Mouse (Mus musculus) embryonic facial prominence, embryonic 11.5 days (tissue): ENCODE data around the gene Rnf123. TPM values are rescaled to one million over a fixed set of nuclear protein-coding genes. Genes with fewer than 3 reads are reported as not detected.

Experiments used
- ATAC-seq: fragments of 200-750 bp; cut with Nextera tagmentation; replicated peaks from 2 replicates; pipeline ENCODE4 v1.8.0; 2017; ENCODE audit warnings: low read depth; ENCODE audit not compliant: insufficient number of reproducible peaks, low FRiP score, low TSS enrichment
- DNase-seq: peaks from one replicate; pipeline ENCODE4 v3.0.0-alpha.2; 2015; ENCODE audit warnings: low spot score
- H3K27ac ChIP-seq: fragments of 300-500 bp; sonication (generic); replicated peaks from 2 replicates; pipeline ENCODE4 v1.5.1; 2014; ENCODE audit warnings: mild to moderate bottlenecking, low read depth, low read length, control low read depth
- H3K27me3 ChIP-seq: fragments of 300-500 bp; sonication (generic); 2 replicates; pipeline ENCODE4 v1.6.1; 2014; ENCODE audit warnings: mild to moderate bottlenecking, low read length, moderate library complexity, mixed read lengths; ENCODE audit not compliant: control insufficient read depth, insufficient read depth
- H3K36me3 ChIP-seq: fragments of 300-500 bp; sonication (generic); replicated peaks from 2 replicates; pipeline ENCODE4 v1.6.1; 2014; ENCODE audit warnings: low read depth, mild to moderate bottlenecking, low read length, moderate library complexity, mixed read lengths; ENCODE audit not compliant: control insufficient read depth, insufficient read depth
- H3K4me1 ChIP-seq: fragments of 300-500 bp; sonication (generic); 2 replicates; pipeline ENCODE4 v1.6.1; 2014; ENCODE audit warnings: low read length, mixed read lengths; ENCODE audit not compliant: control insufficient read depth, insufficient read depth
- H3K4me2 ChIP-seq: fragments of 300-500 bp; sonication (generic); 2 replicates; pipeline ENCODE4 v1.6.1; 2014; ENCODE audit warnings: low read depth, mild to moderate bottlenecking, control low read depth, low read length, moderate library complexity
- H3K4me3 ChIP-seq: fragments of 300-500 bp; sonication (generic); 2 replicates; pipeline ENCODE4 v1.5.1; 2014; ENCODE audit warnings: low read depth, low read length, control low read depth
- H3K9ac ChIP-seq: fragments of 300-500 bp; sonication (generic); replicated peaks from 2 replicates; pipeline ENCODE4 v1.6.1; 2014; ENCODE audit warnings: mild to moderate bottlenecking, control low read depth, low read length
- H3K9me3 ChIP-seq: fragments of 300-500 bp; sonication (generic); replicated peaks from 2 replicates; pipeline ENCODE4 v1.6.1; 2016; ENCODE audit warnings: mild to moderate bottlenecking, low read length, inconsistent platforms, mixed read lengths; ENCODE audit not compliant: control insufficient read depth
- WGBS: fragments of 180-500 bp; shearing (Covaris S2); extraction: QIAGEN DNeasy Blood & Tissue Kit; methylation state at CpG from one replicate; pipeline ENCODE4 v1.1.7; 2014; 5-methylcytosine and 5-hydroxymethylcytosine counted together
- polyA plus RNA-seq: library from polyadenylated mRNA; unstranded; fragments of >200 nt; fragmentation: Nextera tagmentation; extraction: Ambion mirVana; gene quantifications from 2 replicates; pipeline ENCODE4 v1.2.1, GENCODE M21; 2014

Rnf123 gene
- polyA plus RNA-seq, 1 experiment from 2014 or later = 22.0 TPM

- no peaks in the 10 kb centered on the region for H3K4me1 ChIP-seq
- no peaks in the 10 kb centered on the region; the same call in none of the 2 replicates for H3K36me3 ChIP-seq
- ATAC-seq (no peak), DNase-seq (no peak)
- H3K4me2 ChIP-seq = peak within 1 kb of the TSS; percentile 96
- 78% methylated on average over 5 of the region's 5 CpGs for WGBS
- H3K9me3 ChIP-seq = no peaks in the 10 kb centered on the region
- peak within 1 kb of the TSS; percentile 80 for H3K4me3 ChIP-seq
- H3K27me3 ChIP-seq = peaks cover 24% of the 10 kb centered on the region
- H3K27ac ChIP-seq = 0 out of 2 replicates have a peak within 1 kb of the TSS, but pooled peaks have one; percentile 2
- peak within 1 kb of the TSS; percentile 90 for H3K9ac ChIP-seq
Measured at GRCm38 (mm10) chr9:108080168-108080567, 3.0 kb downstream of the Rnf123 start, which contains the start of gene Mst1. TSS of gene Mst1 (plus strand) at chr9:108080436.

- Histone ChIP-seq H3K27me3 (no peaks in the 10 kb centered on the region), H3K4me1 (no peaks in the 10 kb centered on the region), H3K4me3 (no peak overlapping the region), H3K36me3 (no peaks in the 10 kb centered on the region), H3K9me3 (no peaks in the 10 kb centered on the region), H3K27ac (no peak overlapping the region), H3K4me2 (no peak overlapping the region), H3K9ac (no peak overlapping the region)
- DNase-seq = no peak
- ATAC-seq = no peak
- 69% methylated on average over 7 of the region's 7 CpGs for WGBS
Measured at GRCm38 (mm10) chr9:108073141-108073930, 9.8 kb downstream of the Rnf123 start.

- Histone ChIP-seq H3K36me3 (no peaks in the 10 kb centered on the region), H3K4me3 (no peak overlapping the region), H3K4me2 (no peak overlapping the region), H3K9me3 (no peaks in the 10 kb centered on the region), H3K4me1 (no peaks in the 10 kb centered on the region), H3K9ac (no peak overlapping the region), H3K27me3 (no peaks in the 10 kb centered on the region), H3K27ac (no peak overlapping the region)
- DNase-seq (no peak), ATAC-seq (no peak)
- WGBS = 69% methylated on average over 9 of the region's 9 CpGs
Measured at GRCm38 (mm10) chr9:108072481-108072924, 10.6 kb downstream of the Rnf123 start.

GRCm38 (mm10) chr9:108071801-108072200 is 11.3 kb downstream of the Rnf123 start:
- no peak for DNase-seq
- no peak overlapping the region for H3K27ac ChIP-seq
- no peak overlapping the region for H3K4me3 ChIP-seq
- ATAC-seq = no peak
- no peak overlapping the region for H3K9ac ChIP-seq
- 87% methylated on average over 4 of the region's 4 CpGs for WGBS
- no peaks in the 10 kb centered on the region for H3K9me3 ChIP-seq
- H3K27me3 ChIP-seq = no peaks in the 10 kb centered on the region
- H3K36me3 ChIP-seq = no peaks in the 10 kb centered on the region
- no peak overlapping the region for H3K4me2 ChIP-seq
- H3K4me1 ChIP-seq = no peaks in the 10 kb centered on the region

GRCm38 (mm10) chr9:108069529-108069928 is 13.6 kb downstream of the Rnf123 start:
- 89% methylated on average over 7 of the region's 7 CpGs for WGBS

GRCm38 (mm10) chr9:108069007-108069406 is 14.1 kb downstream of the Rnf123 start:
- 93% methylated on average over 9 of the region's 9 CpGs for whole genome bisulfite sequencing
- H3K27ac ChIP-seq = no peak overlapping the region
- no peaks in the 10 kb centered on the region for H3K9me3 ChIP-seq
- no peaks in the 10 kb centered on the region for H3K4me1 ChIP-seq
- no peak for DNase-seq
- H3K27me3 ChIP-seq = no peaks in the 10 kb centered on the region
- ATAC-seq = no peak
- H3K9ac ChIP-seq = no peak overlapping the region
- no peak overlapping the region for H3K4me2 ChIP-seq
- no peaks in the 10 kb centered on the region for H3K36me3 ChIP-seq
- H3K4me3 ChIP-seq = no peak overlapping the region

More at GRCm38 (mm10) chr9:108069529-108069928, 13.6 kb downstream of the Rnf123 start:
- Histone ChIP-seq H3K4me1 (no peaks in the 10 kb centered on the region), H3K27me3 (no peaks in the 10 kb centered on the region), H3K27ac (no peak overlapping the region), H3K4me2 (no peak overlapping the region), H3K9me3 (no peaks in the 10 kb centered on the region), H3K4me3 (no peak overlapping the region), H3K36me3 (no peaks in the 10 kb centered on the region), H3K9ac (no peak overlapping the region)
- no peak for ATAC-seq
- DNase-seq = no peak

GRCm38 (mm10) chr9:108067900-108068299 is 15.2 kb downstream of the Rnf123 start:
- WGBS = 21% methylated on average over 8 of the region's 8 CpGs
- H3K4me2 ChIP-seq = no peak overlapping the region
- peak; percentile 31; the same call in 1 of the 2 replicates for ATAC-seq
- DNase-seq = peak; percentile 92
- H3K27ac ChIP-seq = no peak overlapping the region
- H3K4me3 ChIP-seq = no peak overlapping the region
- no peaks in the 10 kb centered on the region for H3K4me1 ChIP-seq
- no peaks in the 10 kb centered on the region; the same call in 1 of the 2 replicates for H3K36me3 ChIP-seq
- H3K9ac ChIP-seq = no peak overlapping the region
- H3K27me3 ChIP-seq = no peaks in the 10 kb centered on the region
- H3K9me3 ChIP-seq = no peaks in the 10 kb centered on the region

- H3K9ac ChIP-seq = no peak overlapping the region
- H3K4me2 ChIP-seq = no peak overlapping the region
- ATAC-seq = no peak
- no peak overlapping the region for H3K27ac ChIP-seq
- H3K9me3 ChIP-seq = no peaks in the 10 kb centered on the region
- no peaks in the 10 kb centered on the region for H3K4me1 ChIP-seq
- WGBS = 84% methylated on average over 7 of the region's 7 CpGs
- DNase-seq = no peak
- no peaks in the 10 kb centered on the region for H3K27me3 ChIP-seq
- no peaks in the 10 kb centered on the region; the same call in 1 of the 2 replicates for H3K36me3 ChIP-seq
- no peak overlapping the region for H3K4me3 ChIP-seq
Measured at GRCm38 (mm10) chr9:108067199-108067598, 15.9 kb downstream of the Rnf123 start.
